Mouse (Mus musculus) adrenal gland, adult (tissue): ENCODE measurements around the gene Gm12800.
"Not testable (repeated sequence)": the region's sequence is repeated elsewhere in the genome, so short reads cannot be mapped to it uniquely, and the experiment has no call there.

ENCODE experiments used
- DNase-seq, 2 experiments: peaks; one replicate each; pipeline ENCODE4 v3.0.0; 2022 to 2023; ENCODE audit warnings: low spot score in 1 of 2; ENCODE audit not compliant: inconsistent age in 2 of 2

Gene Gm12800

DNA sequence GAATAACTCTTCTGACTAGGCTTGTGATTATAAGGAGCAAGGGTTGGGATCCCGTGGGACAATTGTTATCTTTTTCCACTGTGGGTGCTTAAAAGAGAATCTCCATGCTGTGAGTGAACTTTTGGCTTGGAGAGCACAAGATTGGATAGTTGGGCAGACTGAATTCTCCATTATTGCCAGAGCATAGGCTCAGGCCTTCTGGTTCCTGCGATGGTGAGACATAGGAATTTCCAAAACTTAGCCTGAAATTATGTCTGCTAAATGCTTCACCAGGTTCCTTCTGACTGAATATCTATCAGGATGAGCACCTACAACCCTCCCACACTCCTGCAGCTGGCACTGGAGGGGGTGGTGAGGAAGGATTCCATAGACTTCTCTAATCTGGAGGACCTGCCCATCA is at the start of gene Gm12800:
Gene Gm12800, plus strand, starts transcription at position 301 of the 400 bp plus-strand sequence.
- not testable (repeated sequence) for DNase-seq

DNA sequence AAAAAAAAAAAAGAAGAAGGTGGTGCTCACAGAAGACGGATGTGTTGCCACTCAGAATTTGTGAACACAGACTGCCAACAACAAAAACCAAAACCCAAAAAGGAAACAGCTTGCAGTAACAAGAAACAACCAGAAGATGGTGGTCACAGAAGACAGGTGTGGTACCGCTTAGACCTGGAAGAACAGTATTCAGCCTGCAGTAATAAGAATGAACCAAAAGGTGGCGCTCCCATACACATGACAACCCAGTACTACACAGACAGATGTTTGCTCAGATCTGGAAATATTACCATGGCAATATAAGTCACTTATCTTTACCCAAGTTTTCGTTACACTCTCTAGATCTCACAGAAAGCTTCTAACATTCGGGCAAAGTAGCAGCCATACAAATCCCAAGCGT is 48.0 kb upstream of the Gm12800 start:
- DNase-seq = peak; percentile 7 to 70

DNA sequence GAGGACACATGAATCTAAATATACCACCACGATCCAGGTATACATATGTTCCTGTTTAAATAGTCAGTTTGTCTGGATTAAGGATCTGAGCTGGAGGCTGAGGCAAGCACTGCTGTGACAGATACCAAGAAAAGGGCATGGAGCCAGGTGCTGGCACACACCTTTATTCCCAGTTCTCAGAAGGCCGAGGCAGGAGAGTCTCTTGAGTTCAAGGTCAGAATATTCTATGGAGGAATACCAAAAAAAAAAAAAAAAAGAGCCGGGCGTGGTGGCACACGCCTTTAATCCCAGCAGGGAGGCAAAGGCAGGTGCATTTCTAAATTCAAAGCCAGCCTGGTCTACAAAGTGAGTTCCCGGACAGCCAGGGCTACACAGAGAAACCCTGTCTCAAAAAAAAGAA is 46.6 kb upstream of the Gm12800 start:
- DNase-seq = no peak

DNA sequence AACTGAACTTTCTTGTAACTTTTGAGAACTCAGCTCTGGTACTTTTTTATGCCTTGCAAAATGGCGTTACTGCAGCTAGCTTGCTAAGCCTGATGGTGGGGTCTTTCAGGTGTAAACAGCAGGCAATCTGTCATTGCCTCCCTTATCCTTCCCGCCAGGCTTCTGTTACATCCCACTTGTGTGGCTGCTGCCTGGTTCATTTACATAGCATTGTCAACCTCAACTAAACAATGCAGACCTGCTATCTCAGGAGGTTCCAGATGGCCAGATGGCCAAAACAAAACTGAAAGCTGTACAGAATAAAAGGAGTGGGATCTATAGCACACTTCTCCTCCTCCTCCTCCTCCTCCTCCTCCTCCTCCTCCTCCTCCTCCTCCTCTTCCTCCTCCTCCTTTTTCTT is 36.9 kb upstream of the Gm12800 start:
- not testable (repeated sequence) for DNase-seq

DNA sequence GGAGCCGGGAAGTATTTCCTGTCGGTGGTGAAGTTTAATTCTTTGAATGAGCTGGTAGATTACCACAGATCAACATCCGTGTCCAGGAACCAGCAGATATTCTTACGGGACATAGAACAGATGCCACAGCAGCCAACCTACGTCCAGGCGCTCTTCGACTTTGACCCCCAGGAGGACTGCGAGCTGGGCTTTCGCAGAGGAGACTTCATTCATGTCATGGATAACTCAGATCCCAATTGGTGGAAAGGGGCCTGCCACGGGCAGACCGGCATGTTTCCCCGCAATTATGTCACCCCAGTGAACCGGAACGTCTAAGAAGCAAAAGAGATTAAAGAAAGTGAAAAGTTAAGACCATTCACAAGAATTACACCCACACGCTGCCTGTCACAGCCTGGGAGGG is 33.2 kb upstream of the Gm12800 start:
- DNase-seq = not testable (repeated sequence)

DNA sequence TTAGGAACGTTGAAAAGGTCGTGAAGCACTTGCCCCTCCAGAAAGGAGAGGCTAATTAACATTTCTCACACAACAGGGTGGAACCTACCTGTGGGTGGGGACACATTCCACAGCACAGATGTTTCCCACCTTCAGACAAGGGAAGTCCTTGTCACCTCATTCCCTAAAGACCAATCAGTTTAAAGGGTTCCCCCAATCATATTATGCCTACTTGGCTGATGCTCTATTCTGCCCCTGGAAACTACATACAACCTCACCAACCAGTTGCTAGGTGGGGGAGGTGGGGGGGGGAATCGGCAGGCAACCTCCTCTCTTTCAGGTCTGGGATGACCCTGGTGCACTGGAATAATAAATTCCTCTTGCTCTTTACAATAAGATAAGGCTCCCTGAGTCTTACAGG is 25.3 kb upstream of the Gm12800 start:
- no peak for DNase-seq

DNA sequence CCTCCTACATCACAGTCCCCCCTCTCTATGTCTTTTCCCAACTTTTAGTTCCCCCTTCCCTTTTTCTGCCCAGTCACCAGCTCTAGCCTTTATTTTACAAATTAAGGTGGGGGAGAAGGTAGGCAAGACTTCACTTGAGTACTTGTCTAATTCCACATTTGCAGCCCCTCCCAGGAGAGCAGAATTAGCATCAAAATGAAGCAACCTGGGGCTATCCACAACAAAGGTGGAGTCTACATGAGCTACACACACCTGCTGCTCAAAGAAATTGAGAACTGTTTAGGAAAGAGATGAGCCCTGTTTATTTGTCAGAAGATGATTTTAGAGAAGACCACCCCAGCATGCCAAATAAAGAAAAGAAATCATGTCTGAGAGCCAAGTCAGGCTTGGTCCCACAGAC is 19.5 kb upstream of the Gm12800 start:
- no peak for DNase-seq

DNA sequence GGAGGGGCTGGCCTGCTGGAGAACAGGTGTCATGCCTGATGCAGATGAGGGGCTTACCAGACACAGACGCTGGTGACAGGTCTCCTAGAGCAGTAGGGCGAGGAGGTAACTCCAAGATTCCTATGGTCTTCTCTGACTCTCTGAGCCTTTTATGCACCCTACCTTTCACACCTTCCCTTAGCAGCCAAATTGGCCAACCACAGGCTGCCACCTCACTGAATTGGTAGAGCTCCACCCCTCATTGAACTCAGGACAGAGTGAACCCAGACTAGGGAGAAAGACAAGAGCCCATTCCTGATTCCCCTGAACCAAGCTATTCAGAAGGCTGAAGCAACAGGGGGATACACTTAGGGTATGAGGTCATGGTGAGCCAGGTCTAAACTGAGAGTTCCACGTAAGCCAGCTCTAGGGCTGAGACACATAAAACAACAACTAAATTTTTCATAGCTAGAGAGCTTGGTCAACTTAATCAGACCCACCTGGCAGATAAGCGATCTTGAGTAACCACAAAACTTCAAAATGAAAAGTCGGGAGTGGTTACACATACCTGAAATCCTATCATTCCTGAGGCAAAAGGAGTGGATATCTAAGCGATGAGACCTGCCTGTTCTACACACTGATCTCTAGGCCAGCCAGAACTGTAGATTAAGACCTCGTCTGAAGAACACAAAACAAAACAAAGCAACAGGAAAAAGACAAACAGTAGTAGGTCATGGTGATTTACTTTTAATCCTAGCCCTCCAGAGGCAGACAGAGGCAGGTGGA is 15.1 kb upstream of the Gm12800 start, which contains the start of gene C130073F10Rik:
Gene C130073F10Rik, minus strand, starts transcription at position 134 of the 765 bp plus-strand sequence.
- no peak for DNase-seq

DNA sequence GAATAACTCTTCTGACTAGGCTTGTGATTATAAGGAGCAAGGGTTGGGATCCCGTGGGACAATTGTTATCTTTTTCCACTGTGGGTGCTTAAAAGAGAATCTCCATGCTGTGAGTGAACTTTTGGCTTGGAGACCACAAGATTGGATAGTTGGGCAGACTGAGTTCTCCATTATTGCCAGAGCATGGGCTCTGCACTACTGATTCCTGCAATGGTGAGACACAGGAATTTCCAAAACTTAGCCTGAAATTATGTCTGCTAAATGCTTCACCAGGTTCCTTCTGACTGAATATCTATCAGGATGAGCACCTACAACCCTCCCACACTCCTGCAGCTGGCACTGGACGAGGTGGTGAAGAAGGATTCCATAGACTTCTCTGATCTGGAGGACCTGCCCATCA is 31.2 kb downstream of the Gm12800 start, which contains the start of gene Gm12794:
Gene Gm12794, plus strand, starts transcription at position 301 of the 400 bp plus-strand sequence.
- DNase-seq = not testable (repeated sequence)
